Mouse (Mus musculus) lung, postnatal 10 days (tissue): ENCODE measurements around the gene Gm28305.

Experiments
- DNase-seq: peaks from one replicate; pipeline ENCODE4 v3.0.0; 2021

Gm28305 gene

DNA sequence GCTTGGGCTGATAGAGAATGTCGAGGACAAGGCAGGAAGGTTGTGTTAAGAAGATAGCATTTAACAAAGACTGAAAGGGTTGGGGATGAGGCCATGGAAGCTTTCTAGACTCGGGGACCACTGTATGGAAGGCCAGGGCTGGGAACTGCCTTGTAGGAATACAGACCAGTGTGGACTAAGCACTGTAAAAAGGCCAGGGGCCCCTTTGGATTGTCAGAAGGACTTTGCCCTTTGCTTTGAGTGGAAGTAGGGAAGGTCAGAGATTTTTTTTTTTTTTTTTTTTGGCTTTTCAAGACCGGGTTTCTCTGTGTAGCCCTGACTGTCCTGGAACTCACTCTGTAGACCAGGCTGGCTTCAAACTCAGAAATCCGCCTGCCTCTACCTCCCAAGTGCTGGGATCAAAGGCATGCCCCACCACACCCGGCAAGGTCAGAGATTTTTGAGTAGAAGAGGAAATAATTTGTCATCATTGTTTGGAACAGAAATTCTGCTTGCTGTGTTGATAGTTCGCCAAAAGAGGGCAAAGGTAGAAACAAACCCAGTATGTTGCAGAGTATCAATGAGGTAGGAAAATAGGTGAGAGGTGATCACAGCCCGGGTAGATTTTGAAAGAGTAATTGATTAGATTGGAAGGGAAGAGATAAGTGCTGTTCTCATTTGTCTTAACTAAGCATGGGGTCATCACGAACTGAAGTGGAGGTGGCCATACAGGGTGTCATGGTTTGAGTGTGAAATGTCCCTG, 30.6 kb downstream of the Gm28305 start:
- DNase-seq, result no peak

DNA sequence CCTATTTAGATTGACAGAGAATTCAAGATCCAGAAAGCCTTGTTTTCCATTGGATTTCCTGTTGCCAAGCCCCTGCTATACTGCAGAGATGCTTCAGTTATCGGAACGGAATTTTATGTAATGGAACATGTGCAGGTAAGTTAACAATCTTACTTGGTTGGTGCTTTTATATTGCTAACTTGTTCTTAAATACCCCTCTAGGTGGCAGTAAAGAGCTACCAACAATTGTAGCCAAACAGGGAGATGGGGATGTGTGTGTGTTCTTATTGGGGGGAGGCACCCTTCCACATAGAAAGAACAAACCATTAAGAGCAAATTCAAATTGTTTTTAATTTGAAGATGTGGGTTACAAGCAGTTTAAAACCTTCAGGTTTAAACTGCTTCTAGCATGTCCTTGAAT, 35.3 kb downstream of the Gm28305 start:
- DNase-seq, result no peak

DNA sequence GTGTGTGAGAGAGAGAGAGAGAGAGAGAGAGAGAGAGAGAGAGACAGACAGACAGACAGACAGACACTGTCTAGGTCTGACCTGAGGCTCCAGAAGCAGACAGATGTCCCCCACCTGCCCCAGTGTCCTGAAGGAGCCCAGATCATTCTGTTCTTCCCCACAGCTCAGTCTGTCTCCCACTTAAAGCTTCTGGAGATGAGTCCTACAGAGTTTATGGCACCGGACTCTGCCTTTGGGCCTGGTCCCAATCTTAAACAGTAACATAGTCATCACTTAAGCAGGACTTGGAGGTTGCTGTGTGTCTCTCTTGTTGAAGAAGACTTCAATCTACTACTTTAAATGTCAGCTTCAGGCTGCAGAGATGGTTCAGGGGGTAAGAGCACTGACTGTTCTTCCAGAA, 38.3 kb downstream of the Gm28305 start:
- DNase-seq, result no peak

DNA sequence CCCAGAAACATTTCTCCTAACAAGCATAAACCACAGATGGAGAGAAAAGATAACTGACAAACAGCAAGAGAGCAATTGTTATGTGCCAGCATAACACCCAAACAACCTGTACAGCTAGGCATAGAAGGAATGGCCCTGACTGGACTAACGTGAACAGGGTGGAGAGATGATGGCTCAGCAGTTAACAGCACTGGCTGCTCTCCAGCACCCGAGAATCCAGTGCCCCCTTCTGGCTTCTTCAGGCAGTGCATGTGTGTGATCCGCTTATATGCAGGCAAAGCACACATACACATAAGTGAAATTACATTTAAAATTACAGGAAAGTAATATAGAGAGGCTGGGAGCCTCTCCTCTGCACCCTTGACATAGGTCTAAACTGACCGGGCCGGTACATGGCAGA, 38.9 kb downstream of the Gm28305 start:
- peak; percentile 66 for DNase-seq

DNA sequence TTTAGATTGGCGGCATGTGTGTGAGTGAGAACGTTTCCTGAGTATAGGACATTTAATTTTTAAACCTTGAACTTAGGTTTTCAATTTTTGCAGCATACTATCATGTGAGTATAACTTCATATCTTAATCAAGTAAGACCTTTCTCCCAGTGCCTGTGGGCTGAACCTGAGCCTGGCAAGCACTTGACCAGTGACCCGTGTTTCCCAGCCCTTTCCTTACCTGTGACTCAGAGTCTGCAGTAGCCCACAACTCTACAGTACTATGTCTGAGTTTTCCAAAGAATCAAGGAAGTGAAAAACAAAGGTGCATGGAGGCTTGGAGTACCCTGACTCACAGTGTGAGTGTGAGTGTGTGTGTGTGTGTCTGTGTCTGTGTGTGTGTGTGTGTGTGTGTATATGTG, 39.6 kb downstream of the Gm28305 start:
- no peak for DNase-seq

DNA sequence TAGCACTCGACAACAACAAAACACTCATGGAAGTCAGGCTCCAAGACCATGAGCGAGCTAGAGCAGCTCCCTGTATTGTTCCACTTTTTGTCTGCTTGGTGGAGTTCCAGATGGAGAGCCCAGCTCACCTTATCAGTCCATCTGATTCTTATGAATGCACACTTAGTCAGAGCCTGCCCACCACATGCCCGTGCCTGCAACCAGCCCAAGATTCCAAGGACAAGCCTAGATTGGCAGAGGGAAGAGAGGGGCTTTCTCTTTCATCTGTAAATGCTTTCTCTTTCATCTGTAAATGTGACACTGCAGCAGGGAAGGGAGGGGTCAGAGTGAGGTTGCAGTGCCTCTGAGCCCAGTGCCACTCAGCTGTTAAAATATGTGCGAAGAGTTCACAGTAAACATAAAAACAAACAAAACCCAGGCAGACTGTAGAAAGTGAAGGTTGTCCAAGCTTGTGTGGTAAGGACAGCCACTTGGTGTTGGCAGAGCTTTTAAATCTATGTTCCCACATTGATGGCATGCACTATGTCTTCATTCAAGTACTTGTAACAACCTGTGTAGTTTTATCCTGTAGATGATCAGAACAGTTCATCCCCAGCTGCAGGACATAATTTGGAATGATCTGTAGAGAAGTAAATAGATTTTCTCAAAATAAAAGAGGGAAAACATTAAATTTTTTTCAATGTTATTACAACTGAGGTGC, 45.4 kb downstream of the Gm28305 start:
- DNase-seq, result no peak

DNA sequence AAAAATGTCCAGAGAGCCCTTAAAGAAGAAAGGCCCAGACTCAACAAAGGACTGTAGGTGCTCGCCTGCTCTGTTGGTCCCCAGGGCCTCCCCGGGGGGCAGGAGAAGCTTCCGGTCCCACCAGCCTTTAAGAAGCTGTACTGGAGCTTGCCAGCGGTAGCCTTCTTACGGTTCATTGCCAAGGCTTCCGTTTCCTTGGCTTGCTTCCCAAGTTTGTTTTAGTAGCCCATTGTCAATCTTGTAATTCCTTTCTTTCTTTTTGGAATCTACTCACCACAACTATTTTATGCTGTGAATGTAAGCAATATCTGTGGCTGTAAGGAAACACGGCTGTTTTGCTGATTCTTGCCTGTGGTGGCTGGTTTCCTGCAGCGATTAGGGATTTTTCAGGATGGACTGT, 48.1 kb downstream of the Gm28305 start:
- peak; percentile 85 for DNase-seq

DNA sequence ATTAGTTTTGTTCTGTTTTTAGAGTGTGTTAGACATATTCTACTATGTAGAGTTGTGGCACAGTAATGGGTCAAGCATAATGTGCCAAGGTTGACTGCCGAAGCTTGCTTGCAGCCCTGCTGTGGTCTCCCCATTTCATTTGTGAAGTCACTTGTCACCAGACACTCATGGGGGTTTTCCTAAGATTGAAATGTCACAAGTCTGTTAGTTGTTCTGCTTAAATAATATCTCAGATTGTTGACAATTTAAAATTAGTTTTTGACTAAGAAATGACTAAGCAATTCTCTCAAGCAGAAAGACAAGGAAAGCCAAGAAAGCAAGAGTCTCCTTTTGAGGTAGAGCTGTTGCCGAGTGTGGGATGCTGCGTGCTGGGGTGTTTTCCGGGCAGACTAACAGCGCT, 52.5 kb downstream of the Gm28305 start:
- no peak for DNase-seq

DNA sequence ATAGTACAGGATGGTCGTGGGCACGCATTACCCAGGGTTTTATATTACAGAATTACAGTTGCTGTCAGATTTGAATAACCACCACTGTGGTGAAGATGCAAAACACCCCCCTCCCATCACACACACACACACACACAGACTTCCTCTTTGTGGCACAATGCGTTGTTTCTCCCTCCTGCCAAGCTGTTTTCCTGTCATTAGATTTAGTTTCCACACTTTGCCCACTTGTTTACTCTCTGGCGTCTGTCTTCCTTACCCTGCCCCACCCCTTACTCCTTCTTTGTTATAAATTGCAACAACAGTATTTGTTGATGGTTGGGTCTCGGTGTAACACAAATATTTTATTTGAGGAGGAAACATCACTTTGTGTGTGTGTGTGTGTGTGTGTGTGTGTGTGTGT, 57.8 kb downstream of the Gm28305 start:
- peak; percentile 66 for DNase-seq

DNA sequence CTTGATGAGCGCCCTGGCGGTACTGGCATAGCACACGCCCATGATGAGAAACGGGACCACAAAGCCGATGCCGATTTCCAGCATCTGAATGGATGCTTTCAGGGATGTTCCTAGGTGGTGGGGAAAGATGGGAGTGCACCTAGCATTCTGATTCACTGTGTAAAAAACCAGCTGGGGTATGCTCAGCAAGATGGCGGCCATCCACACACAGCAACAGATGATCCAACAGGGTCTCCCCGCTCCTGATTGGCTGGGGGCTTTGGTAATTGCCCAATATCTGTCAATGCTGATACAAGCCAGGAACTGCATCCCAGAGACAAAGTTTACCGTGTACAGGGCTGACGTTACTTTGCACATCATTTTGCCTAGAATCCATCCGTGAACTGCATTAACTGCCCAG, 58.6 kb downstream of the Gm28305 start:
- no peak for DNase-seq

DNA sequence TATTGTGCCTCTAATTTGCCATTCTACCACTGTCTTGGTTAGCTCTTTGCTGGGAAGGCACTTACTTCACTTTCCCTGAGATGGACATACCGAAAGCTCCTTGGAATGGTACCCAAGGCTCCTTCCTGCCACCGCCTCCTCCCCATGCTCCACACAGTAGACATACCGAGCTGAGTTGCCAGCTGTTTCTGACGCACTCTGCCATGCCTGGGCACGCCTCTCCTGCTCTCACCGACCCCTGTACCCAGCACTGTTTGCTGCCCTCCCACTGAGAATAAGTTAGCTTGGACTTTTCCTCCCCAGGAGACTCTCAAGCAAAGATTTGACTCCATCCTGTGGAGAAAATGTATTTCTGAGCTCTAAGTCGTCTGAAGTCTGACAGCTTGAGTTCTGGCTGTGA, 60.4 kb downstream of the Gm28305 start:
- peak; percentile 14 for DNase-seq

DNA sequence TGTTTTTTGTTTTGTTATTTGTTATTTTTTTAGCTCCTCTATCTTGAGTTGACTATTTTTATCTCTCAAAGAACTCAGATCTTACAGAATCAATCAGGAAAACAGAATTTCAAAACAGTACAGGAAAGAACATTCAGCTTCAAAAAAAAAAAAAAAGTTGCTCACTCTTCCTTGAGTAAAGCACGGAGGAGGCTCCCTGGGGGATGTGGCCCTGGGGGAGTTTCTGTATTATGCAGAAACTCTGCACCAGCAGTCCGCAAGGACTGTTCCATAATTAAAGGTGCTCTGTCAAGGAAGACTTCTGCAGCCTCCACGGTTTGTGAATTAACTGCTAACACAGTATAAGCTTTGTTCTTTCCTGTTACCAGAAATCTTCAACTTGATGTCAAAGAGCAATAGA, 61.0 kb downstream of the Gm28305 start:
- DNase-seq, result no peak

DNA sequence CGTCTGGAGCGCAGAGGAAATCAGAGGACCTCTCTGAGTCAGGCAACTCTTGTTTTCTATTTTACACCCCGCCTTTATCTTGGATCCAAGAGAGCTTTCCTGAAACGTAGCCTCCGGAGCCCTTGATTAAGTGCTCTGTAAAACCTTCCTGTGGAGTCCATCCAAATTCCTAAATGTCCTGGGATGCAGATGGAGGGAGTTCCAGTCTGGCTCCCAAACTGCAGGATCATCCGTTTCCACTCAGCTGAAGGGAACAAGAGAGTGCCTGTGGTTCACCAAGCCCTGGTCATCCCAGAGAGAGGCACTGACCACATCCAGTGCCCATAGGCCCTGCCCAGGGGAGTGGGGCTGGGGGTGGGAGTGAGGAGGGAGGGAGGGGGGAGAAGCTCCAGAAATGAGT, 61.8 kb downstream of the Gm28305 start:
- DNase-seq, result no peak

DNA sequence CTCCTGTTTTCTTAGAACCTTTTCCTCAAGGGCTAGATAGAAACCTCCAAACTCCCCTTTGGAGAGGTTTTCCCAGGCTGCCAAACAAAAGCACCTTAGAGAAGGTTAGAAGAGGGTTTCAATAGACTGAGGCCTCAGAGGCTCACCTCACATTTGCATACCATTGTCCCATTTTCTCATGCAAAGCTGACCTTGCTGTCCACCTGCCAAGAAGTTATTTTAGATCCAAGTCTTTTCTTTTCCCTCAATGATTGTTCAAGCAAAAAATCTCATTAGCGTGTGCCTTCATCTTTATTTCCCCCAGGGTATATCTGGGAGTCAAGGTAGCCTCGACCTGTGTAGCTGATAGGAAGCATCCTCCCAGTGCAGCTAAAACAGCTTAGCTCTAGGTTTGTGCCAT, 62.4 kb downstream of the Gm28305 start:
- no peak for DNase-seq

DNA sequence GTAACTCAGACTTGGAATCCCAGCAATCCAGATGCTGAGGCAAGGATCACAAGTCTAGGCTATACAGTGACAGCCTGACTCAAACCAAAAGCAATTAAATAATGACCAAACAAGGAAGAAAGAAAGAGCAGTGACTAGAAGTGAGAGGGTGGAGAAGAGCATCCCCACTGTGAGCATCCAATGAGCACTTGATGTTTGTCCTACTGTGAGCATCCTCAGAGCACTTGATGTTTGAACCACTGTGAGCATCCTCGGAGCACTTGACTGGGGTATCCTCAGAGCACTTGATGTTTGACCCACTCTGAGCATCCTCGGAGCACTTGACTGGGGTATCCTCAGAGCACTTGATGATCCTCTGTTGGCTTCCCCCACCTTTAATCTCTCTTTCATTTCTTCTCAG, 64.5 kb downstream of the Gm28305 start:
- no peak for DNase-seq

DNA sequence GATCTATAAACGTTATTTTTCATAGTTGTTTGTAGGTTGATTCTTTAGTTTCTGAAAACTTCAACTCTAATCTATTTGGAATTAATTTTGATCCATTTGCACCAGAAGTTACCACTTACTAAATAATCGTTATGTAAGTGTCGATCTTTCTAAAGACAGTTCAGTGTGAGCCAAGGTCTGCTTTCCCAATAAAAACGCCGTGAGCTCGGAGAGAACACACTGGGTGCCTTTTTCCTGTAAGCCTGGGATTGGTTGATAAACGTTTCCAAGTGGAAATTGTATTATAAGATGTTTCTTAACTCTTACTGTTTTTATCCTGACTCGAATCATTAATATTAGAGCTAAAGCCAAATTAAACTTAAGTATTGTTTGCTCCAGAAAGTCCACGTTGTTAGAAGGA, 66.5 kb downstream of the Gm28305 start:
- DNase-seq, result no peak

DNA sequence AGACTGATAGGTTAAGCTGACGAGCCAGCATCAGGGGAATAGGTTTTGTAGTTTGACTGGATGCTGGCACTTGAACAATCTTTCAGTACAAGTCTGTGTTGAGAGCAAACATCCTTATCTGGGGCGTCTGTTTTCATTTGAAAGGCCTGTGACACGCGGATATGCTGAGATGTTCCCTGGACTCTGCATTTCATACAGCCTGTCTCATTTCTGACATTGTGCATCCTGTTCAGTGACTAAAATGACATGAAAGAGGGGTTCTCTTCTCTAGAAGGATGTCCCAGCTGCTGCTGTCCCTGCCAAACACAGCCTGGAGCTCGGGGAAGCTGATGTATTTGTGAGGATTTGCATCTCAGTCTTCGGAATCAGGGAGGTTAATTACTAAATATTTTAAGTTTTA, 67.0 kb downstream of the Gm28305 start:
- no peak for DNase-seq

DNA sequence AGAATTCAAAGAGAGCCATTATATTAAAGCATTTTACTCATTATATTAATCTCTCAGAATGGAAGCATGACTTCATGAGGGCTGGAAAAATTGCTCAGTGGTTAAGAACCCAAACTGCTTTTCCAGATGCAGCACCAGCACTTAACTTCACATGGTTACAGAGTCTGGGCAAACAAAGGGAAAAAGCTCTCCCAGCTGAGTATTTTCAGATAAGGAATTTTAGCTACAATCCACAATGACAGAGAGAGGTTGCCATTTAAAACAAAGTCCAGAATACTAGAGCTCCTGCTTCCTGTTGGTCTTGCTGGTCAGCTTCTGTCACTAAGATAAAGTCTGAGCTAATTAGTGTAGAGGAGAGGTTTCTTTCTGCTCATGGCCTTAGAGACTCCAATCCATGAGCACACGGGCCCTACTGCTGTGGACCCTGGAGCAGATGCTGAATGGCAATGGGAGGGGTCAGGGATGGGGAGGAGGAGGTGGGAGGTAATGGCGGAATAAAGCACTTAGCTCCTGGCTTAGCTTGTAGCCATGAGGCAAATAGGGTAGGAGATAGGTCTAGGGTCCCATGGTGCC, 68.2 kb downstream of the Gm28305 start:
- DNase-seq, result no peak

DNA sequence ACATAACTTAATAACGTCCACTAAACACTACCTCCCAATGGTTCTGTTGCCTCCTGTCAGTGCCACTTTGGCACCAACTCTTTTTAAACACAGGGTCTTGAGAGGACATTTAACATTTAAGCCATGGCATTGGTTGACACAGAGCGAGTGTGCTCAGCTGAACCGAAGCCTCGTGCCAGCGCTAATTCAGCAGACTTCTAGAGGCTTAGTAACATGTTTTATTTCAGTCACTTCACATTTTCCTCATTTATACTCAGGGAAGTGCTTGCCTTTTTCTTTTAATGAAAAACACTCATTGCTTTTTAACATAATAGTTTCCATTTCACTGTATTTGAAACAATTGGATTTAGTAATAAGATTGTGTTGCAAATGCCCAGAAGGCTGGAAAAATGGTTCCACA, 68.7 kb downstream of the Gm28305 start:
- no peak for DNase-seq

DNA sequence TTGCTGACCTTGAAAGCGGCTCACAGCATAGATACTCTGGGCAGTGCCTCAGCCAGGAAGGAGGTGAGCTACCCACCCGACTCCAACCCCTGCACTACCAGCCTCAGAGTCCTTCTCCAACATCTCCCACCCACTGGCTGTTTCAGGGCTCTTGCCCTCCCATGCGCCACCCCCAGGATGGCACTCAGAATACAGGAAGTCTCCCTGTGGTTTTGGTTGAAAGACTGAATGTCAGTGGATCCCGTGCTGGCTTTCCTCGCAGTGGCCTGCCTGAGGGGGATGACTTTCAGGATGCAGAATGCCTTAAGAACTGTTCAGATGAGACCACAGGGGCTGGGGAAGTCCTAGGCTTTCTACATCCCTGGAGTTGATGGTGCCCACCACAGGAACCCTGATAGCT, 82.6 kb downstream of the Gm28305 start:
- DNase-seq, result no peak

DNA sequence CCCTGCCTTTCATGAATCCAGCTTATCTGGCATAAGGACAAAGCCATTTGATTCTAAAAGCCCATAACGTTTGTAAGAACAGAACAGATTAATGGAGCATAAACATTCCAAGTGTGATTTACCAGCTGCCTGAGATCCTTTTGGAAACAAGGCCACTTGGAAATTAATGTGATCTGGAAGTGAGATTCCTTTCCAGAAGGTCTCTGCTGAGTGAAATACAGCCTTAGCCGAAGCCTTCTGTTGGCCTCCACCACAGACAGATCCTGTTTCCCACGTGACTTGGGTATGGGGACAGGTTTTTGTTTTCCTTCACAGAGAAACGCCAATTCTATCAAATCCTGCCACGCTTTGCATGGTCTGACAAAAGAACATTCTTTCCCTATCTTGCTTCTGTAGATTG, 83.2 kb downstream of the Gm28305 start:
- DNase-seq, result no peak
